Mouse (Mus musculus) stomach, adult 2 months (tissue): ENCODE data around the gene Mrps7. TPM values are rescaled to one million over a fixed set of nuclear protein-coding genes. Genes with fewer than 3 reads are reported as not detected.

Experiments used
- polyA plus RNA-seq: library from polyadenylated mRNA; depleted of rRNA; stranded (reverse); fragments of >200 nt; gene quantifications from 2 replicates; pipeline ENCODE4 v1.2.3, GENCODE M21; 2012; rRNA removed

The Mrps7 gene
- polyA plus RNA-seq: 7.9 and 9.3 TPM in 2 replicates

DNA sequence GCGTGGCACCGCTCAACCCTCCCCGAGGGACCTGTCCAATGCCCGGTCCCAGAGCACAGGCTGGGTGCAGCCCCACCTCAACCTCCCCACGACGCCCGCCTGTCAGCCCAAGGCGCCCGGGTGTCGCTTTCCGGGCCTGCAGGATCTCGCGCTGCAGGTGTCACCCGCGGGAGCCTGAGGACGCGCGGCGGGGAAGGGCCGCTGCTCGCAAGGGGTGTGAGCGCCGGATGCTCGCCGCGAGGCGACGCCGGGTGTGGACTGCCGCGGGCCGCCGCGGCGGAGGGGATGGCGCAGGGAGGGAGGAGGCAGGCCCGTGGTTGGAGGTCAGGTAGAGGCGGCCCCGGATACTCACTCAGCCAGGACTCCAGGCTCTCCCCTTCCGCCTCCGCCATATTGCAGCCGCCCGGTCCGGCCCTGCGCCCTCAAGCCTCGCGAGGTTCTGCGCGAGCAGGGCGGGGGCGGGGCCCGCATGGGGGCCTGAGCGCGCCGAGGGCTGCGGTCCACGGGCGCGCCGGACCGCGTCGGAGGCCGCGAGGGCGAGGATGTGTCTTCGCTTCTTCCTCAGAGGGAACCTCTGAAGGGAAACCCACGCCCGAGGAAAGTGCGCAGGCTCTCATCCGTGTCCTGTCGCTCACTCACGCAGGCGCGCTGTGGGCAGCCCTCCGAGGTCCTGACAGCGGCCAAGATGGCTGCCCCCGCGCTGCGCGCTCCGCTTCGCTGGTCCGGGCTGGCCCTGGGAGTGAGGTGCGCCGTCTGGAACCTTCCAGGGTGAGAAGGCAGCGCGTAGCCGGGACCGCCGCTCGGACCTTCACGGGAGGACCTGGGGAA lies at the start of gene Mrps7, which contains the start of gene Gga3:
Gene Mrps7, plus strand, starts transcription at position 450 of the 828 bp plus-strand sequence.
Gene Gga3, minus strand, starts transcription at position 576 of the 828 bp plus-strand sequence.

DNA sequence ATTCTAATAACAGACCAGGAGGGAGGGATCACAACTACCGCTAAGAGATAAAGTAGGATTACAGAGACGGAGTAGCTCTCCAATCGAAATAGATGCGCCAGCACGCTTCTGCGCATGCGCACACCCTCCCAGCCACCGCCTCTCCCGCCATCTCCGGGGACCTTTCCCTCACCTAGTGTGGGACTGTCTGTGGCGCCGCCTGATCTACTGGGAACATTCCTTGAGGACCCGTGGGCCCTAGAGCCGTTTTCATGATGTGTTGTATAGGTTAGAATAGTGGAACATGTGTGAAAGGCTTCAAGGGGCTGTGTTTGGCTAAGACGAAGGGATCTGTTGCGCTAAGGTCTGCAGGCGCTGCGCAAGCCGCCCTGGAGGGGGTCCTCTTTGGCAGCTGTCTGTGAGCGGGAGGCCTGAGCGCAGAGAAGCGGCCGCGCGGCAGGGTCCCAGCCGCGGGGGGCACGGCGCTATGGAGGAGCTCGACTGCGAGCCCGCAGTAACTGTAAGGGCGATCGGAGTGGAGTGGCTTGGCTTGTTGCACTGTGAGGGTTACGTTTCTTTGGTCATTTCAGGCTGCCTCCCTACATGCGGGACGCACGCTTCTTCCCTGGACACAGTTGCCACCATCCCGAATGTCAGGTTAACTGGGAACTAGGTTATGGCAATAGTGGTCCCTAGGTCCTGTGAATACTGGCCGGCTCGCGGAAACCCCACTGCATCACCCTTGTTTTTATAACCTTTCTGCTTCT lies 39.5 kb upstream of the Mrps7 start, which contains the start of gene Nup85:
Gene Nup85, plus strand, starts transcription at position 371 of the 746 bp plus-strand sequence.

DNA sequence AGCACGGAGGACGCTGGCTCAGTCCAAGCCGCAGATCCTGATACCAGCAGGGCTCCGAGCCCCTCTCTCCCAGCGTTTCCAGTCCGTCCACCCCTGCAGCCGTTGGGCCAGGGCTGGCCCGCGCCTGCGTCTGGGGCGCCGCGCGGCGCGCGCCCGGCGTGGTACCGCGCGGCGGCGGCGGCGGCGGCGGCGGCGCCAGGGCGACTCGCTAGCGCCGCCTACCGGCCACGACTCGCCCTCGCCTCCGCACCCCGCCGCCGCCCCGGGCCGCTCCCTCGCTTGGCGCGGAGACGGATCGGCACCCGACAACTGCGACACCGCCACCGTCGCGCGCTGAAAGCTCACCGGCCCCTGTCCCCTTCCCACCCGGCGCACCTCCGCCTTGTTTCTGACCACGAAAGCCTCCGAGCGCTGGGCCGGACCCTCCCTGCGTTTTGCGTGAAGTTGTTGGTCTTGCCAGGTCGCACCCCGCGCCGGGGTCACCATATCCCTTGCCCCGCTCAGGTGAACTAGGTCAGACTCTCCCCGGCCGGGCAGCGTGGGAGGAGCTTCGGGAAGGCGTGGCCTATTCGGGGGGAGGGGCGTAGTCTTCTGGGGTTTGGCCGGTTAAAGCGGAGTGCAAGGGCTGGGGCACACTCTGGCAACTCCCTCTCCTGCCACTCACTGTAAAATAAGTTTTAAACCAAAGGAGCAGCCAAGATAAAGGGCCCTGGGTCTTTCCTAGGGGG lies 8.8 kb downstream of the Mrps7 start, which contains the start of gene Mif4gd:
Gene Mif4gd, minus strand, starts transcription at position 560 of the 728 bp plus-strand sequence.

DNA sequence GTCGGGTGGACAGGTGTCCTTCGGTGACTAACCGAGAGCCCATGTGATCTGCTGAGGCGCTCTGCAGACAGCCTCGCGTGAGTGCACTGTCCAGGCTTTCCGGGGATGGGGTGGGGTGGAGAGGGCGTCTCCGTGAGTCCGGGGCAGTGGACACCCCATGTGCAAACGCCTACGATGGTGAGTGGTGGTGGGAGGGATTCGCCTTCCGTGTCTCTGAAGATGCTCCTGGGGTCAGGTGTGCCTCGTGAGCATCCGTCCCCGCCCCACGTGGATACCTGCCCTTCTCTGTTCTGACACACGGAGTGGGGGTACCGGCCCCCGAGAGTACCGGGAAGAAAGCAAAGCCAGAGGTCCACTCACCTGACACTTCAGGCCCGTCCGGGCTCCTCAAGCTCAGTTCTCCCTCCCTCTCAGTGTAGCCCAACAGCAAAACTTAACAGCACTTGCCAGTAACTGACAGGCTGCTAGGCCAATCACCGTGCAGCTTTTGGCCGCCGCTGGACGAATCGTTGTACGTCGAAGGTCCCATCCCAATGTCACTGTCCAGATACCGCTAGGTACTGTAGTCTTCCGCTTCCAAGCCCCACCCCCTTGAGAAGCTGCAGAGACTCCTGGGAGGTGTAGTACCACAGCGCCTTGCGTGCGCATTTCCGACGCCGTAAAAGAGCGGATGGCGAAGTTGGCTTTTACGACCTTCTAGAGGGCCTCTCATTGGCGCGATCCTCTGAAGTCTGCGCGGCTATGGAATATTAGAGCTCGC lies 24.2 kb downstream of the Mrps7 start, which contains the start of gene Slc25a19:
Gene Slc25a19, minus strand, starts transcription at position 591 of the 760 bp plus-strand sequence.

Other genes with a start within 250 kb of the Mrps7 start
- 80.8 and 93.5 TPM in 2 replicates for gene Hid1, start 236.2 kb upstream of the Mrps7 start, polyA plus RNA-seq
- gene Cdr2l, start 222.0 kb upstream of the Mrps7 start, polyA plus RNA-seq: 4.8 and 5.7 TPM in 2 replicates
- 36.6 and 39.3 TPM in 2 replicates for gene Mrpl58, start 200.2 kb upstream of the Mrps7 start, polyA plus RNA-seq
- gene Atp5h, start 184.0 kb upstream of the Mrps7 start, polyA plus RNA-seq: 14.7 and 18.0 TPM in 2 replicates
- 12.6 and 14.1 TPM in 2 replicates for gene Kctd2, start 183.8 kb upstream of the Mrps7 start, polyA plus RNA-seq
- gene Trim80, start 163.4 kb upstream of the Mrps7 start, polyA plus RNA-seq: 0.16 and 0.19 TPM in 2 replicates
- 25.7 and 34.8 TPM in 2 replicates for gene Slc16a5, start 141.5 kb upstream of the Mrps7 start, polyA plus RNA-seq
- gene Armc7, start 128.3 kb upstream of the Mrps7 start, polyA plus RNA-seq: 6.0 and 11.3 TPM in 2 replicates
- gene Nt5c, start 112.1 kb upstream of the Mrps7 start, polyA plus RNA-seq: 32.8 and 35.6 TPM in 2 replicates
- gene Jpt1, start 89.5 kb upstream of the Mrps7 start, polyA plus RNA-seq: 192 and 238 TPM in 2 replicates
- 5.7 and 7.7 TPM in 2 replicates for gene Sumo2, start 67.6 kb upstream of the Mrps7 start, polyA plus RNA-seq
- gene Nup85, start 39.5 kb upstream of the Mrps7 start, polyA plus RNA-seq: 12.5 and 15.1 TPM in 2 replicates
- gene Gga3, start 126 bp downstream of the Mrps7 start, polyA plus RNA-seq: 6.8 and 15.8 TPM in 2 replicates
- gene Mif4gd, start 9.0 kb downstream of the Mrps7 start, polyA plus RNA-seq: 34.3 and 37.0 TPM in 2 replicates
- 10.9 and 14.6 TPM in 2 replicates for gene Slc25a19, start 24.4 kb downstream of the Mrps7 start, polyA plus RNA-seq
- gene Grb2, start 104.7 kb downstream of the Mrps7 start, polyA plus RNA-seq: 14.7 and 17.2 TPM in 2 replicates
- gene Tmem94, start 161.5 kb downstream of the Mrps7 start, polyA plus RNA-seq: 43.3 and 44.3 TPM in 2 replicates
- gene Caskin2, start 209.7 kb downstream of the Mrps7 start, polyA plus RNA-seq: 26.5 and 26.7 TPM in 2 replicates
- gene Tsen54, start 210.8 kb downstream of the Mrps7 start, polyA plus RNA-seq: 29.9 and 48.0 TPM in 2 replicates
- 187 and 224 TPM in 2 replicates for gene Llgl2, start 220.1 kb downstream of the Mrps7 start, polyA plus RNA-seq